Mouse (Mus musculus) cerebellum, adult 2 months (tissue): ENCODE measurements at regions not wholly inside any gene's neighbourhood (a gene's known extent, or its start where the extent isn't known, plus 50 kb on each side); places are given as distances from the start of the nearest gene placed in this dataset.

Source experiments
- CTCF ChIP-seq: fragments of 200-500 bp; IDR thresholded peaks from 2 replicates; pipeline ENCODE4 v1.5.1; 2011; ENCODE audit warnings: low read depth, mild to moderate bottlenecking, control low read depth, low read length, moderate library complexity, borderline replicate concordance; ENCODE audit not compliant: insufficient read depth
- POLR2A ChIP-seq: fragments of 200-500 bp; IDR thresholded peaks from 2 replicates; pipeline ENCODE4 v1.6.1; 2011; ENCODE audit warnings: low read length, control low read depth, borderline replicate concordance; ENCODE audit not compliant: insufficient read depth

DNA sequence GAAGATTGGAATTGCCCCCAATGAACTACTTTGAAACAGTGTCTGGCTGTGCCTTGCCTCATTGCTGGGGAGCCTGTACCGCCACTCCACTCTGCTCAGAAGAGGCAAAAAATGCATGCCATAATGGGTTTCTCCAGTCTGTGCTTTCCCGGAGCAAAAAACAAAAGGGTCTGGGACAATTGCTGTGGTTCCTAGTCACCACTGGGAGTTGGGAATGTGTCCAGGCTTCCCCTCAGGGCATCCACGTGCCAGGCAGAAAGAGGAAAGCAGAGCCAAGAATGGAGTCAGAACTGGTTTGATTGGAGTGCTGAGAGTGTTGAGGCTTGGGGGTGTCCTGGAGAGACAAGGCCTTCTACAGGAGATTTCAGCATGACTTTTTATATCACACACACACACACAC is 156.0 kb downstream of the Cbln4 start:
- TF ChIP-seq CTCF (no peak), POLR2A (no peak)
